8 mouse cellular contexts compared by ENCODE assay signal in the genomic region with DNA sequence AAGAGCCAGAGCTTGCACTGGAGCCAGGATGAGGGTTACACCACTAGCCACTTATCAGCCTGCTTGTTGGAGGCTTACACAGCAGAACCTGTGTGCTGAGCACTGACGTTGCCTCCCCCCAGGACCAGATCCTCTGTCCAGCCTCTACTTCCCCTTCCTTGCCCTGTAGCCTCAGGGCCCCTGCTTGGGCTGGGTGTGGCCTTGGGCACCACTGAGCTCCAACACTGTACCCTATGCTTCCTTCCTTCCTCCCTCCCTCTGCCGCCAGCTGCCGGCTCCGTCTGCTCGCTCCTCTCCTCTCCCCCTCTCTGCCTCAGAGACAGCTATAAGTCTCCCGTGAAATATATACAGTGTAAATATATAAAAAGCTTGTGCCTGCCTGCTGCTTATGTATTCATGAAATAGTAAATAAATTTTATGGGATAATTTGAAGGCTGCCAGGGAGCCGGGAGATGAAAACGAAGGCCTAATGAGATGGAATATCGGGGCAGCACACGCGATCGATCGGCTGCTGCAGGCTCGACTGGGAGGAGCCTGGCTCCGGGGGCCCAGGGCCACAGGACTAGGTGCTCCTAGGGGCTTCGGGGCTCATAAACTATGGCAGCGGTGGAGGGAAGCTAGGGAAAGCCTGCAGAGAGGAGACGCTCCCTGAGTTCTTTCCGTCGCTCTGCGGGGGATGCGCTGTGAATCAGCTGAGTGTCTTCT.
A peak's percentile ranks its signal among the peaks of the same experiment; 100 is the strongest.
DNase-seq lines count a peak whose midpoint lies in the region; ATAC-seq and TF ChIP-seq lines count a peak whose summit lies in the region.

No protein-coding gene starts in this region.

- TF ChIP-seq EP300 in liver, embryonic 14.5 days (IDR thresholded peaks at IDR 0.05; ENCODE audit: low read depth): no peak
- TF ChIP-seq EP300 in stomach, postnatal 0 days (optimal IDR thresholded peaks at IDR 0.05): no peak

- H3K4me1 ChIP-seq in cerebellum, adult 2 months (ENCODE audit: control insufficient read depth, insufficient read depth, low read length): no peaks in the 10 kb centered on the region
- no peaks in the 10 kb centered on the region for H3K4me1 ChIP-seq in neural tube, embryonic 11.5 days (ENCODE audit: control insufficient read depth, insufficient read depth, low read length)
- no peaks in the 10 kb centered on the region for H3K4me1 ChIP-seq in liver, embryonic 14.5 days (replicated peaks; ENCODE audit: control insufficient read depth in 2 of 2, insufficient read depth in 2 of 2, low read length in 1 of 2)
- no peaks in the 10 kb centered on the region for H3K4me1 ChIP-seq in stomach, postnatal 0 days (replicated peaks; ENCODE audit: control insufficient read depth, insufficient read depth)

- H3K9me3 ChIP-seq in neural tube, embryonic 11.5 days (ENCODE audit: control insufficient read depth, low read length): no peaks in the 10 kb centered on the region
- no peaks in the 10 kb centered on the region for H3K9me3 ChIP-seq in liver, embryonic 14.5 days (ENCODE audit: control insufficient read depth, low read length)
- H3K9me3 ChIP-seq in stomach, postnatal 0 days (ENCODE audit: control insufficient read depth, low read length): no peaks in the 10 kb centered on the region

- peak; percentile 65; the same call in 1 of the 2 replicates for ATAC-seq in neural tube, embryonic 11.5 days (ENCODE audit: insufficient read depth, low FRiP score, low TSS enrichment)
- no peak for ATAC-seq in liver, embryonic 14.5 days (ENCODE audit: insufficient read depth)
- no peak for ATAC-seq in stomach, postnatal 0 days (ENCODE audit: low FRiP score, low TSS enrichment)

- H3K4me2 ChIP-seq in neural tube, embryonic 11.5 days (ENCODE audit: low read depth): peak overlapping the region; percentile 25
- peak overlapping the region; percentile 32 for H3K4me2 ChIP-seq in liver, embryonic 14.5 days (ENCODE audit: low read depth)
- peak overlapping the region; percentile 23; the same call in 1 of the 2 replicates for H3K4me2 ChIP-seq in stomach, postnatal 0 days (replicated peaks; ENCODE audit: low read depth)

- no peak overlapping the region for H3K4me3 ChIP-seq in cerebellum, adult 2 months (replicated peaks; ENCODE audit: insufficient read depth, low read depth, low read length)
- H3K4me3 ChIP-seq in neural tube, embryonic 11.5 days (ENCODE audit: low read depth, low read length): no peak overlapping the region
- no peak overlapping the region for H3K4me3 ChIP-seq in liver, embryonic 14.5 days (ENCODE audit: insufficient read depth in 1 of 2, low read depth in 2 of 2, low read length in 2 of 2)
- H3K4me3 ChIP-seq in stomach, postnatal 0 days (ENCODE audit: low read depth, low read length): no peak overlapping the region

- TF ChIP-seq POLR2A in cerebellum, adult 2 months (IDR thresholded peaks at IDR 0.05; ENCODE audit: borderline replicate concordance, insufficient read depth, low read length): no peak

- DNase-seq in cerebellum, postnatal 10 days: peak; percentile 72 to 75
- no peak for DNase-seq in cerebellum, adult 2 months
- peak; percentile 37 for DNase-seq in neural tube, embryonic 11.5 days (ENCODE audit: low spot score)
- no peak for DNase-seq in neural tube, embryonic 10.5 days (ENCODE audit: extremely low spot score, low spot score)
- no peak for DNase-seq in liver, embryonic 14.5 days (ENCODE audit: low read depth in 3 of 3, low spot score in 3 of 3)
- DNase-seq in stomach, postnatal 0 days (ENCODE audit: low spot score): no peak
- no peak for DNase-seq in testis, postnatal 10 days (ENCODE audit: low spot score)
- no peak for DNase-seq in spleen, postnatal 4 days (ENCODE audit: low spot score in 2 of 2)

- no peak for TF ChIP-seq CTCF in cerebellum, adult 2 months (IDR thresholded peaks at IDR 0.05; ENCODE audit: borderline replicate concordance, insufficient read depth, low read depth, low read length)
- no peak for TF ChIP-seq CTCF in liver, embryonic 14.5 days (IDR thresholded peaks at IDR 0.05; ENCODE audit: low read depth)
- no peak for TF ChIP-seq CTCF in stomach, postnatal 0 days (IDR thresholded peaks at IDR 0.05; ENCODE audit: low read depth)

- 41% methylated on average over 22 of the region's 22 CpGs for WGBS in cerebellum, adult 2 months
- WGBS in neural tube, embryonic 11.5 days: 19% methylated on average over 22 of the region's 22 CpGs
- 8% methylated on average over 22 of the region's 22 CpGs for WGBS in liver, embryonic 14.5 days (ENCODE audit: insufficient replicate concordance)
- WGBS in stomach, postnatal 0 days: 17% methylated on average over 22 of the region's 22 CpGs

- H3K27ac ChIP-seq in cerebellum, adult 2 months (ENCODE audit: insufficient read depth, low read length): no peak overlapping the region
- peak overlapping the region; percentile 62 for H3K27ac ChIP-seq in neural tube, embryonic 11.5 days (ENCODE audit: low read depth, low read length)
- H3K27ac ChIP-seq in liver, embryonic 14.5 days: no peak overlapping the region
- no peak overlapping the region for H3K27ac ChIP-seq in stomach, postnatal 0 days (replicated peaks)

- H3K27me3 ChIP-seq in cerebellum, adult 2 months (ENCODE audit: control insufficient read depth, insufficient read depth, low read length): no peaks in the 10 kb centered on the region
- peaks cover 15% of the 10 kb centered on the region for H3K27me3 ChIP-seq in neural tube, embryonic 11.5 days (ENCODE audit: control insufficient read depth, insufficient read depth, low read length)
- H3K27me3 ChIP-seq in liver, embryonic 14.5 days (ENCODE audit: control insufficient read depth, insufficient read depth, low read length): peaks cover 6% of the 10 kb centered on the region
- no peaks in the 10 kb centered on the region for H3K27me3 ChIP-seq in stomach, postnatal 0 days (ENCODE audit: control insufficient read depth, insufficient read depth, low read length)

- no peak overlapping the region for H3K9ac ChIP-seq in neural tube, embryonic 11.5 days (ENCODE audit: low read length)
- H3K9ac ChIP-seq in liver, embryonic 14.5 days (replicated peaks): no peak overlapping the region
- no peak overlapping the region for H3K9ac ChIP-seq in stomach, postnatal 0 days (ENCODE audit: low read length)

- no peaks in the 10 kb centered on the region for H3K36me3 ChIP-seq in neural tube, embryonic 11.5 days (ENCODE audit: control insufficient read depth, insufficient read depth, low read length)
- no peaks in the 10 kb centered on the region for H3K36me3 ChIP-seq in liver, embryonic 14.5 days (replicated peaks; ENCODE audit: control insufficient read depth, insufficient read depth, low read depth)
- no peaks in the 10 kb centered on the region for H3K36me3 ChIP-seq in stomach, postnatal 0 days (ENCODE audit: control insufficient read depth, insufficient read depth, low read length)

Comparison
In these comparisons a context has a peak if more than half of its experiments do, and no peak if none do; other contexts are left out.
1. DNase-seq: peak in cerebellum, postnatal 10 days (2 of 2) and neural tube, embryonic 11.5 days (single experiment); none in cerebellum, adult 2 months (0 of 2), neural tube, embryonic 10.5 days (single experiment), liver, embryonic 14.5 days (0 of 3), stomach, postnatal 0 days (single experiment), testis, postnatal 10 days (single experiment) and spleen, postnatal 4 days (0 of 2).
2. Peak in every context shown above with its lines, with median percentiles within 50 percentile points of each other: H3K4me2 ChIP-seq.